8 mouse cellular contexts compared by ENCODE assay signal in the genomic region with DNA sequence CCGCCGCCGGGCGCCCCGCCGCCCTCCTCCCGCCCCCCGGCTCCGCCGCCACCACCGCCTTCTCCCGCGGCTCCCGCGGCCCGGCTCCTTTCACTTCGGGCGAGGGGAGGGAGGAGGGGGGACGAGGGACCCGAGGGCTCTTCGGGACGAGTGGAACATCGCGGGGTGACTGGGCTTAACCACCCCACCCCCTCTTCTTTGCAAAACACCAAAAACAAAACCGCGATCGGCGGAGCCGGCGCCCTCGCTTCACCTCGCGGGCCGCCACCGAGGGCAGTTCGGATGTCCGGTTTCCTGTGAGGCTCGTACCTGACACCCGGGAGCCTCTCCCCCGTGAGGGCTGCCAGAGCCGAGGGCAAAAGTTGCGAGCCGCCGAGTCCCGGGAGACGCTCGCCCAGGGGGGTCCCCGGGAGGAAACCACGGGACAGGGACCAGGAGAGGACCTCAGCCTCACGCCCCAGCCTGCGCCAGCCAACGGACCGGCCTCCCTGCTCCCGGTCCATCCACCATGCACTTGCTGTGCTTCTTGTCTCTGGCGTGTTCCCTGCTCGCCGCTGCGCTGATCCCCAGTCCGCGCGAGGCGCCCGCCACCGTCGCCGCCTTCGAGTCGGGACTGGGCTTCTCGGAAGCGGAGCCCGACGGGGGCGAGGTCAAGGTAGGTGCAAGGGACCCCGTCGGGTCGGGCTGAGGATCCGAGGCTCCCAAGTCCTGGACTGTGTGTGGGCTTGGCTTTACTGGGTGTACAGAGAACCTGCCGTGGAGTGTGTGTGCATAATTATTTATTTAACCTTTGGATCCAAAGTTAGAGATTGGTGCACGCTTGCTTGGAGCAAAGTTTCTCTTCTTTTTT. TPM values are rescaled to one million over a fixed set of nuclear protein-coding genes. Genes with fewer than 3 reads are reported as not detected.
DNase-seq lines count a peak whose midpoint lies in the region; ATAC-seq and TF ChIP-seq lines count a peak whose summit lies in the region.

Vegfc (plus strand) TSS at position 336 of the 850 bp plus-strand sequence.

- ATAC-seq in embryonic facial prominence, embryonic 14.5 days (ENCODE audit: low read depth): peak; percentile 72
- peak; percentile 78 for ATAC-seq in heart, embryonic 11.5 days (replicated peaks; ENCODE audit: insufficient number of reproducible peaks, low FRiP score, low TSS enrichment)
- ATAC-seq in neural tube, embryonic 15.5 days (ENCODE audit: low FRiP score): peak; percentile 83

- TF ChIP-seq POLR2A in lung, adult 2 months (IDR thresholded peaks at IDR 0.05; ENCODE audit: borderline replicate concordance, extremely low read depth, low read depth, low read length): no peak

- peak within 1 kb of the TSS; percentile 78 for H3K9ac ChIP-seq in embryonic facial prominence, embryonic 14.5 days (ENCODE audit: low read depth, low read length)
- H3K9ac ChIP-seq in heart, embryonic 11.5 days (ENCODE audit: low read depth, low read length): peak within 1 kb of the TSS; percentile 87
- peak within 1 kb of the TSS; percentile 80 for H3K9ac ChIP-seq in neural tube, embryonic 15.5 days (replicated peaks)

- H3K4me2 ChIP-seq in embryonic facial prominence, embryonic 14.5 days (ENCODE audit: low read depth, low read length): peak within 1 kb of the TSS; percentile 62
- peak within 1 kb of the TSS; percentile 79 for H3K4me2 ChIP-seq in heart, embryonic 11.5 days
- peak within 1 kb of the TSS; percentile 76 for H3K4me2 ChIP-seq in neural tube, embryonic 15.5 days

- H3K4me3 ChIP-seq in embryonic facial prominence, embryonic 14.5 days (ENCODE audit: low read depth, low read length): peak within 1 kb of the TSS; percentile 76
- H3K4me3 ChIP-seq in heart, embryonic 11.5 days (ENCODE audit: low read depth, low read length): peak within 1 kb of the TSS; percentile 82
- H3K4me3 ChIP-seq in lung, adult 2 months (replicated peaks; ENCODE audit: extremely low read depth, low read depth, low read length): peak within 1 kb of the TSS; percentile 68
- peak within 1 kb of the TSS; percentile 88 for H3K4me3 ChIP-seq in neural tube, embryonic 15.5 days (replicated peaks)

- H3K36me3 ChIP-seq in embryonic facial prominence, embryonic 14.5 days (ENCODE audit: control insufficient read depth, insufficient read depth, low read length): no peaks in the 10 kb centered on the region
- no peaks in the 10 kb centered on the region for H3K36me3 ChIP-seq in heart, embryonic 11.5 days (ENCODE audit: control insufficient read depth, insufficient read depth, low read length)
- H3K36me3 ChIP-seq in neural tube, embryonic 15.5 days: no peaks in the 10 kb centered on the region

- H3K4me1 ChIP-seq in embryonic facial prominence, embryonic 14.5 days (ENCODE audit: control insufficient read depth, insufficient read depth, low read length): peaks cover 7% of the 10 kb centered on the region
- no peaks in the 10 kb centered on the region for H3K4me1 ChIP-seq in heart, embryonic 11.5 days (ENCODE audit: control insufficient read depth, insufficient read depth, low read length)
- H3K4me1 ChIP-seq in lung, adult 2 months (ENCODE audit: control insufficient read depth, insufficient read depth, low read length): no peaks in the 10 kb centered on the region; the same call in 1 of the 2 replicates
- H3K4me1 ChIP-seq in neural tube, embryonic 15.5 days: peaks cover 15% of the 10 kb centered on the region

- H3K27me3 ChIP-seq in embryonic facial prominence, embryonic 14.5 days (replicated peaks; ENCODE audit: control insufficient read depth, insufficient read depth, low read length): no peaks in the 10 kb centered on the region
- no peaks in the 10 kb centered on the region for H3K27me3 ChIP-seq in heart, embryonic 11.5 days (ENCODE audit: control insufficient read depth, insufficient read depth, low read length)
- no peaks in the 10 kb centered on the region for H3K27me3 ChIP-seq in neural tube, embryonic 15.5 days (replicated peaks)

- WGBS in embryonic facial prominence, embryonic 14.5 days: 0% methylated on average over 33 of the region's 79 CpGs
- WGBS in heart, embryonic 11.5 days (ENCODE audit: insufficient replicate concordance): under 1% methylated on average over 50 of the region's 79 CpGs
- WGBS in lung, adult 2 months: 1% methylated on average over 69 of the region's 79 CpGs
- under 1% methylated on average over 75 of the region's 79 CpGs for WGBS in neural tube, embryonic 15.5 days

- peak; percentile 81 for DNase-seq in 416B (ENCODE audit: low read depth)
- DNase-seq in adrenal gland, postnatal 25 days: peak; percentile 62
- DNase-seq in embryonic facial prominence, embryonic 14.5 days (ENCODE audit: low spot score): peak; percentile 29
- peak; percentile 73 for DNase-seq in kidney, postnatal 10 days
- DNase-seq in lung, adult 2 months: peak; percentile 54
- peak; percentile 11 to 13 for DNase-seq in thymus, adult 18-20 months

- H3K9me3 ChIP-seq in embryonic facial prominence, embryonic 14.5 days (ENCODE audit: control insufficient read depth, low read length): no peaks in the 10 kb centered on the region
- no peaks in the 10 kb centered on the region for H3K9me3 ChIP-seq in heart, embryonic 11.5 days (replicated peaks; ENCODE audit: control insufficient read depth, low read length)
- H3K9me3 ChIP-seq in neural tube, embryonic 15.5 days (replicated peaks): no peaks in the 10 kb centered on the region

- H3K27ac ChIP-seq in embryonic facial prominence, embryonic 14.5 days (replicated peaks; ENCODE audit: low read depth, low read length): peak within 1 kb of the TSS; percentile 76
- peak within 1 kb of the TSS; percentile 90 for H3K27ac ChIP-seq in heart, embryonic 11.5 days (ENCODE audit: low read depth, low read length)
- peak within 1 kb of the TSS; percentile 73 for H3K27ac ChIP-seq in neural tube, embryonic 15.5 days (replicated peaks)

- no peak for TF ChIP-seq CTCF in lung, adult 2 months (IDR thresholded peaks at IDR 0.05; ENCODE audit: insufficient read depth, low read length)

RNA-seq across cellular contexts. Expression of gene Vegfc, which starts in this region (rescaled TPM):
- total RNA-seq in adrenal gland, postnatal 25 days (2021): 8.8 and 13.6 TPM in 2 replicates
- polyA plus RNA-seq in embryonic facial prominence, embryonic 14.5 days (2014; fragmentation: Nextera tagmentation; extraction: Ambion mirVana): 8.7 and 8.9 TPM in 2 replicates
- polyA plus RNA-seq in heart, embryonic 11.5 days (2014; fragmentation: Nextera tagmentation; extraction: Ambion mirVana): 13.7 and 14.9 TPM in 2 replicates
- polyA plus RNA-seq in lung, adult 2 months (2012; rRNA removed): 5.9 and 8.4 TPM in 2 replicates
- polyA plus RNA-seq in neural tube, embryonic 15.5 days (2015; fragmentation: Nextera tagmentation; extraction: Ambion mirVana): 3.8 and 4.4 TPM in 2 replicates

Comparison
In these comparisons a context has a peak if more than half of its experiments do, and no peak if none do; other contexts are left out.
1. Peak in every context shown above with its lines: DNase-seq, ATAC-seq, H3K4me3 ChIP-seq and H3K27ac ChIP-seq.
2. DNase-seq: peak in every context shown above with its lines; median percentile 81 in 416B; 73 in kidney, postnatal 10 days; 62 in adrenal gland, postnatal 25 days; 54 in lung, adult 2 months; 29 in embryonic facial prominence, embryonic 14.5 days; 12 in thymus, adult 18-20 months.